Mouse (Mus musculus) neural tube, postnatal 0 days (tissue): ENCODE data around the gene Yes1. TPM values are rescaled to one million over a fixed set of nuclear protein-coding genes. Genes with fewer than 3 reads are reported as not detected.

ENCODE experiments used
- polyA plus RNA-seq: library from polyadenylated mRNA; unstranded; fragments of >200 nt; fragmentation: Nextera tagmentation; extraction: Ambion mirVana; gene quantifications from 2 replicates; pipeline ENCODE4 v1.2.1, GENCODE M21; 2015

Gene Yes1
- polyA plus RNA-seq, result 14.9 and 15.2 TPM in 2 replicates

DNA sequence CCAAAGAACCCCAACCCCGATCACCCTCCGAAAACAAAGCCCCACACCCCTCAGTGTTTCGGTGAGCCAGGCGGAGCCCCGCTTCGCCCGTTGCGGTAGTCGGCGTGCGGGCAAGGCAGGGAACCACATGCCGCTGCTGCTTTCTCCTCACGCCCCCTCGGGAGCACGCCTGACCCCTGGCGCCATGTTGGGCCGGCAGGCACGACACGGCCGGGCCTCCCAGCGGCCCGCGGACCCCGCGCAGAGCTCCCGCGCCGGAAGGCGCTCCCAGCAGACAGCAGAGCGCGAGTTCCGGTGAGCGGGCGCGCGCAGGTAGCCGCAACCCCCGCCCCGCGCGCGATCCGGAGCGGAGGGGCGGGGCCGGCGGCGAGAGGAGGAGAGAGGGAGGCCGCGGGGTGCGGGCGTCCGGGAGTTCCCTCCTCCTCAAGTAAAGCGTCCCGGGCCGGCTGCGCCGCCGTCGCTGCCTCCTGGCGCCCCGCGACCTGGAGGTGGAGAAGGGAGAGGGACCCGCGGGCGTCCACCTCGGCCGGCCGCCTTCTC, at the start of gene Yes1:
Gene Yes1, plus strand, starts transcription at position 371 of the 540 bp plus-strand sequence.

Other genes with a start within 250 kb of the Yes1 start
- 195 and 217 TPM in 2 replicates for gene Ppp1cb, start 152.3 kb upstream of the Yes1 start, polyA plus RNA-seq
- 72.8 and 82.3 TPM in 2 replicates for gene Pisd, start 174.5 kb downstream of the Yes1 start, polyA plus RNA-seq
- not detected in 2 replicates for gene Gm20671, start 215.9 kb downstream of the Yes1 start, polyA plus RNA-seq
- 8.4 and 13.5 TPM in 2 replicates for gene Prr14l, start 243.1 kb downstream of the Yes1 start, polyA plus RNA-seq